Mouse (Mus musculus) forebrain, embryonic 11.5 days (tissue): ENCODE data around the gene Gm13288. TPM values are rescaled to one million over a fixed set of nuclear protein-coding genes. Genes with fewer than 3 reads are reported as not detected.
"Not testable (repeated sequence)": the region's sequence is repeated elsewhere in the genome, so short reads cannot be mapped to it uniquely, and the experiment has no call there.

Experiments used
- ATAC-seq: fragments of 200-750 bp; cut with Nextera tagmentation; replicated peaks from 2 replicates; pipeline ENCODE4 v1.8.0; 2017; ENCODE audit warnings: moderate TSS enrichment; ENCODE audit not compliant: low FRiP score
- DNase-seq: peaks from one replicate; pipeline ENCODE4 v3.0.0-alpha.2; 2017; ENCODE audit warnings: low spot score
- H3K27ac ChIP-seq: fragments of 300-500 bp; sonication (generic); 2 replicates; pipeline ENCODE4 v1.5.1; 2014; ENCODE audit warnings: low read depth, low read length
- H3K27me3 ChIP-seq: fragments of 300-500 bp; sonication (generic); 2 replicates; pipeline ENCODE4 v1.6.1; 2014; ENCODE audit warnings: mild to moderate bottlenecking, low read length, mixed read lengths; ENCODE audit not compliant: control insufficient read depth, insufficient read depth
- H3K36me3 ChIP-seq: fragments of 300-500 bp; sonication (generic); 2 replicates; pipeline ENCODE4 v1.6.1; 2014; ENCODE audit warnings: mild to moderate bottlenecking, low read length, moderate library complexity, mixed read lengths; ENCODE audit not compliant: control insufficient read depth, insufficient read depth
- H3K4me1 ChIP-seq: fragments of 300-500 bp; sonication (generic); replicated peaks from 2 replicates; pipeline ENCODE4 v1.6.1; 2014; ENCODE audit warnings: low read length, mixed read lengths; ENCODE audit not compliant: control insufficient read depth, insufficient read depth
- H3K4me2 ChIP-seq: fragments of 300-500 bp; sonication (generic); 2 replicates; pipeline ENCODE4 v1.6.1; 2014; ENCODE audit warnings: low read depth, mild to moderate bottlenecking, low read length, moderate library complexity, mixed read lengths; ENCODE audit not compliant: severe bottlenecking
- H3K4me3 ChIP-seq: fragments of 300-500 bp; sonication (generic); 2 replicates; pipeline ENCODE4 v1.5.1; 2014; ENCODE audit warnings: low read depth, low read length
- H3K9ac ChIP-seq: fragments of 300-500 bp; sonication (generic); 2 replicates; pipeline ENCODE4 v1.6.1; 2014; ENCODE audit warnings: low read length
- H3K9me3 ChIP-seq: fragments of 300-500 bp; sonication (generic); 2 replicates; pipeline ENCODE4 v1.6.1; 2016; ENCODE audit warnings: low read length, mixed read lengths; ENCODE audit not compliant: control insufficient read depth
- WGBS: fragments of 180-500 bp; shearing (Covaris S2); extraction: QIAGEN DNeasy Blood & Tissue Kit; methylation state at CpG from one replicate; pipeline ENCODE4 v1.1.7; 2014; 5-methylcytosine and 5-hydroxymethylcytosine counted together
- polyA plus RNA-seq: library from polyadenylated mRNA; unstranded; fragments of >200 nt; fragmentation: Nextera tagmentation; extraction: Ambion mirVana; gene quantifications from 2 replicates; pipeline ENCODE4 v1.2.1, GENCODE M21; 2014

Gene Gm13288
- not detected in 2 replicates for polyA plus RNA-seq

DNA sequence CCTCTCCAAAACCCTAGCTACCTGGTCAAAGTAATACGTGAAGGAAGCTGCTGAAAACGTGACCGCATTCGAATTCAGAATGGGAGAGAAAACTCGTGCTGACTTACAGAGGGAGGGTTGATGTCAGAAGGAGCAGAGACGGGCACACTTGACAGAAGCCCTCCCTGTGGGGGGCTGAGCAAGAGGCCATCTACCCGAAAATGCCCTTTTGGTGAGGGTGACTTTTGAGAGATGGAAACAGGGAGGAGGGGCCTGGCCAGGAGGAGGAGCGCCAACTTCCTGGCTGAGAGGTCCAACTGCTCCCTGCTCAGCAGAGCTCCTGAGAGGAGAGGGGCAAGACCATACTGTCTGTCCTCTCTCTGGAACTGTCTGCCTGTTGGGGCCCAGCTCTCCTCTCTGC is at the start of gene Gm13288:
Gene Gm13288, plus strand, starts transcription at position 301 of the 400 bp plus-strand sequence.
- not testable (repeated sequence) for H3K4me3 ChIP-seq, H3K36me3 ChIP-seq, H3K4me1 ChIP-seq, H3K9me3 ChIP-seq, ATAC-seq, DNase-seq, H3K9ac ChIP-seq, H3K27me3 ChIP-seq, H3K27ac ChIP-seq
- H3K4me2 ChIP-seq, result peak within 1 kb of the TSS; percentile 27; the same call in 1 of the 2 replicates
- no CpG with 5 or more reads among the region's 8 CpGs for WGBS

DNA sequence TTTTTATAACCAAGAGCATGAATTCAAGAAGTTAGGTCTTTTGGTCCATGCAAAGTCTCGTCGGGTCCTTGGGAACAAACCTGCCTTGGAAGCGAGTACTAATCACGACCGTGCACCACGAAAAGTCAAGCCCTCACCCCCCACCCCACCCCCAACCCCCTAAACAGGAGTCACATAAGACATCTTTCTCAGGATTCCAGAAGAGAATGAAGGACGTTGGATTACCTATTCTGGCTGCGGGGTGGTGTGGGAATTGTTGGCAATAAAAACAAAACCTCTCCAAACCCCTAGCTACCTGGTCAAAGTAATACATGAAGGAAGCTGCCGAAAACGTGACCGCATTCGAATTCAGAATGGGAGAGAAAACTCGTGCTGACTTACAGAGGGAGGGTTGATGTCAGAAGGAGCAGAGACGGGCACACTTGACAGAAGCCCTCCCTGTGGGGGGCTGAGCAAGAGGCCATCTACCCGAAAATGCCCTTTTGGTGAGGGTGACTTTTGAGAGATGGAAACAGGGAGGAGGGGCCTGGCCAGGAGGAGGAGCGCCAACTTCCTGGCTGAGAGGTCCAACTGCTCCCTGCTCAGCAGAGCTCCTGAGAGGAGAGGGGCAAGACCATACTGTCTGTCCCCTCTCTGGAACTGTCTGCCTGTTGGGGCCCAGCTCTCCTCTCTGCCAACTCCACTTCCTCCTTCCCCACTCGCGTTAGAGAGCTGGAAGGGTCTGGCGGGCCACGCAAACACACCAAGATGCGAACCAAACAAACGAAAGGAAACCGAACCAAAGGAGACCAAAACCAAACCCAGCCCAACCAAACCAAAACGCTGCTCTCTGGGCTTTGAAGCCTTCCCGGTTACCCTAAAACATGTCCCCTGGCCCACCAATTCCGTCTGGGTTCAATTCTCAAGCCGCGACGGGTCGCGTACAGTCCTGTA is 48.5 kb upstream of the Gm13288 start:
- not testable (repeated sequence) for H3K36me3 ChIP-seq, H3K27me3 ChIP-seq, ATAC-seq, H3K9me3 ChIP-seq, H3K4me1 ChIP-seq
- Histone ChIP-seq H3K4me2 (peak overlapping the region; percentile 65), H3K4me3 (peak overlapping the region; percentile 35), H3K9ac (peak overlapping the region; percentile 60), H3K27ac (peak overlapping the region; percentile 41; the same call in 1 of the 2 replicates)
- DNase-seq, result peak; percentile 56
- 12% methylated on average over 28 of the region's 31 CpGs for WGBS

DNA sequence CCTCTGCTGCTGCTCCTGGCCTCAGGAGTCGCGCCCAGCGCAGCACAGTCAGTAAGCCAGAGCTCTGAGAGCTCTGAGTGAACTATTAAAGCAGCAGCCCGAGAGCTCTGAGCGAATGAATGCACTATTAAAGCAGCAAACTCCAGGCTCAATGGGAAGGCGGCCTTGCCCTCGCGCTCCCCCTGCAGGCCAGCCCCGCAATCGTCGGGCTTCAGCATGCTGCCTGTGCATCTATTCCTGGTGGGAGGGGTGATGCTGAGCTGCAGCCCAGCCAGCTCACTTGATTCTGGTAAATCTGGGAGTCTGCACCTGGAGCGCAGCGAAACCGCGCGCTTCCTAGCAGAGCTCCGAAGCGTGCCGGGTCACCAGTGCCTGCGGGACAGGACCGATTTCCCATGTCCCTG is 47.7 kb upstream of the Gm13288 start:
- Histone ChIP-seq H3K4me3 (peak overlapping the region; percentile 35), H3K4me2 (peak overlapping the region; percentile 65), H3K9ac (peak overlapping the region; percentile 60), H3K27ac (peak overlapping the region; percentile 41; the same call in 1 of the 2 replicates)
- not testable (repeated sequence) for H3K36me3 ChIP-seq, H3K27me3 ChIP-seq, H3K4me1 ChIP-seq, H3K9me3 ChIP-seq
- ATAC-seq, result peak; percentile 100
- WGBS, result 0% methylated on average over 16 of the region's 21 CpGs
- DNase-seq, result peak; percentile 86

- H3K27me3 ChIP-seq, H3K9ac ChIP-seq, ATAC-seq, H3K4me2 ChIP-seq, H3K4me3 ChIP-seq, H3K27ac ChIP-seq, DNase-seq, H3K36me3 ChIP-seq, H3K9me3 ChIP-seq, H3K4me1 ChIP-seq: not testable (repeated sequence)
- WGBS, result 85% methylated on average over 8 of the region's 9 CpGs
Observed at GRCm38 (mm10) chr4:88758751-88759150, 46.6 kb upstream of the Gm13288 start.

- not testable (repeated sequence) for H3K36me3 ChIP-seq, H3K27me3 ChIP-seq, H3K27ac ChIP-seq, H3K4me1 ChIP-seq, ATAC-seq, DNase-seq, H3K9ac ChIP-seq, H3K9me3 ChIP-seq
- peak within 1 kb of the TSS; percentile 14; the same call in 1 of the 2 replicates for H3K4me3 ChIP-seq
- 24% methylated on average over 6 of the region's 14 CpGs for WGBS
- H3K4me2 ChIP-seq, result peak within 1 kb of the TSS; percentile 46; the same call in 1 of the 2 replicates
Observed at GRCm38 (mm10) chr4:88759610-88760268, 45.6 kb upstream of the Gm13288 start, which contains the start of gene Gm13283. TSS of gene Gm13283 (plus strand) at chr4:88760119.

DNA sequence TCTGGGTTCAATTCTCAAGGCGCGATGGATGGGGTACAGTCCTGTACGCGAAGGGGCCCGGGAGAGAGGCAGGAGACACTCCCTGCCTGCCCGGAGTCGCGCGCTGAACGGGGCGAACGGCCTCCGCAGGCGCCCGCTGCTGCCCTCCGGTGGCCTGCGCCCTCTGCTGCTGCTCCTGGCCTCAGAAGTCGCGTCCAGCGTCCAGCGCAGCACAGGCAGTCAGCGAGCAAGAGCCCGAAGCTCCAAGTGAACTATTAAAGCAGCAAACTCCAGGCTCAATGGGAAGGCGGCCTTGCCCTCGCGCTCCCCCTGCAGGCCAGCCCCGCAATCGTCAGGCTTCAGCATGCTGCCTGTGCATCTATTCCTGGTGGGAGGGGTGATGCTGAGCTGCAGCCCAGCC is 44.9 kb upstream of the Gm13288 start:
- H3K9ac ChIP-seq, result not testable (repeated sequence)

DNA sequence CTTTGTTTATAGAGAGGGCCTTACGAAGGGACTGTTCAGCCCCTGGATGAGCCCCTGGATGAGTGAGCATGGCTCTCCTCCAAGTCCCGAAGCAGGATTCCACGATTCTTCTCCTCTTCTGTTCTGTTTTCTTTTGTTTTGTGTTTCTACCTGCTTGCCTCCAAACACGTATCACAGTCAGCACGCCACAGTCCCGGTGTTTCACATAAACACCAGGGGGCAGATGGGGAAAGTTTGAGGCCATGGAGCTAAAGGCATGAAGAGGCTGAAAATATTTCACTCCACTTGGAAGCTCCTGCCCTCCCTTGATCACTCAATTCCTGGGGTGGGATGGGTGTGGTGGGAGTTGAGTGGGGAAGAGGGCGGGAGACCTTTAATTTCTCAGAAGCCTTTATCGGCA is 43.6 kb upstream of the Gm13288 start:
- H3K36me3 ChIP-seq, H3K4me1 ChIP-seq, DNase-seq, ATAC-seq, H3K4me3 ChIP-seq, H3K9ac ChIP-seq, H3K9me3 ChIP-seq, H3K27ac ChIP-seq, H3K27me3 ChIP-seq, H3K4me2 ChIP-seq: not testable (repeated sequence)
- 84% methylated on average over 6 of the region's 8 CpGs for WGBS

More for the DNA sequence above, 44.9 kb upstream of the Gm13288 start:
- 2% methylated on average over 17 of the region's 28 CpGs for WGBS
- not testable (repeated sequence) for H3K4me1 ChIP-seq, H3K27ac ChIP-seq, H3K9me3 ChIP-seq, ATAC-seq, H3K36me3 ChIP-seq, H3K27me3 ChIP-seq
- Histone ChIP-seq H3K4me2 (peak overlapping the region; percentile 46; the same call in 1 of the 2 replicates), H3K4me3 (peak overlapping the region; percentile 14; the same call in 1 of the 2 replicates)
- peak; percentile 81 for DNase-seq

GRCm38 (mm10) chr4:88762341-88762740 is 43.0 kb upstream of the Gm13288 start:
- H3K4me2 ChIP-seq, H3K27ac ChIP-seq, H3K36me3 ChIP-seq, ATAC-seq, H3K9ac ChIP-seq, H3K9me3 ChIP-seq, DNase-seq, H3K27me3 ChIP-seq, H3K4me3 ChIP-seq, H3K4me1 ChIP-seq: not testable (repeated sequence)
- WGBS, result 53% methylated on average over 8 of the region's 9 CpGs
